Comparison of ENCODE assay signal across 13 mouse cellular contexts in genomic region chr1:12405391-12406270, GRCm38 (mm10).
DNase-seq lines count a peak whose midpoint lies in the region; ATAC-seq and TF ChIP-seq lines count a peak whose summit lies in the region.
"Had no signal": no experiment of that assay in that cellular context is flagged by ENCODE, and none has a peak within 500 bp of the region (broad histone marks: within the 10 kb centered on the region; RNA-seq: fewer than 3 reads in every experiment).

No protein-coding gene starts in this region.

- 59% methylated on average over 4 of the region's 4 CpGs for WGBS in kidney, postnatal 0 days
- 58% methylated on average over 4 of the region's 4 CpGs for WGBS in kidney, embryonic 16.5 days
- WGBS in heart, embryonic 11.5 days (ENCODE audit: insufficient replicate concordance) = 28% methylated on average over 4 of the region's 4 CpGs
- 20% methylated on average over 4 of the region's 4 CpGs for WGBS in lung, postnatal 0 days
- 87% methylated on average over 4 of the region's 4 CpGs for WGBS in forebrain, embryonic 13.5 days

- peak; percentile 65; the same call in 1 of the 2 replicates for TF ChIP-seq EP300 in lung, postnatal 0 days (IDR thresholded peaks at IDR 0.05)

- TF ChIP-seq CTCF in kidney, postnatal 0 days (IDR thresholded peaks at IDR 0.05; ENCODE audit: low read depth) = no peak
- no peak for TF ChIP-seq CTCF in lung, postnatal 0 days (IDR thresholded peaks at IDR 0.05)

- H3K36me3 ChIP-seq in kidney, postnatal 0 days (ENCODE audit: insufficient read depth, low read length) = no peaks in the 10 kb centered on the region
- H3K36me3 ChIP-seq in kidney, embryonic 16.5 days (ENCODE audit: insufficient read depth, low read length) = no peaks in the 10 kb centered on the region
- no peaks in the 10 kb centered on the region for H3K36me3 ChIP-seq in heart, embryonic 11.5 days (ENCODE audit: control insufficient read depth, insufficient read depth, low read length)
- H3K36me3 ChIP-seq in lung, postnatal 0 days (ENCODE audit: insufficient read depth, low read length) = no peaks in the 10 kb centered on the region
- H3K36me3 ChIP-seq in forebrain, embryonic 13.5 days (ENCODE audit: poor library complexity, severe bottlenecking) = no peaks in the 10 kb centered on the region
- H3K36me3 ChIP-seq: lung, embryonic 15.5 days had no signal

- no peak overlapping the region for H3K9ac ChIP-seq in kidney, postnatal 0 days (ENCODE audit: low read depth, low read length)
- no peak overlapping the region for H3K9ac ChIP-seq in kidney, embryonic 16.5 days (replicated peaks; ENCODE audit: low read length)
- H3K9ac ChIP-seq in heart, embryonic 11.5 days (ENCODE audit: low read depth, low read length) = no peak overlapping the region
- H3K9ac ChIP-seq in lung, postnatal 0 days (replicated peaks; ENCODE audit: low read depth) = no peak overlapping the region
- no peak overlapping the region for H3K9ac ChIP-seq in forebrain, embryonic 13.5 days
- H3K9ac ChIP-seq: lung, embryonic 15.5 days had no signal

- no peaks in the 10 kb centered on the region for H3K27me3 ChIP-seq in kidney, postnatal 0 days (ENCODE audit: insufficient read depth, low read length)
- peaks cover 4% of the 10 kb centered on the region; the same call in 1 of the 2 replicates for H3K27me3 ChIP-seq in kidney, embryonic 16.5 days (ENCODE audit: insufficient read depth, low read length)
- H3K27me3 ChIP-seq in heart, embryonic 11.5 days (ENCODE audit: control insufficient read depth, insufficient read depth, low read length) = no peaks in the 10 kb centered on the region
- H3K27me3 ChIP-seq in lung, postnatal 0 days (replicated peaks; ENCODE audit: insufficient read depth, low read length) = no peaks in the 10 kb centered on the region
- peaks cover 40% of the 10 kb centered on the region for H3K27me3 ChIP-seq in forebrain, embryonic 13.5 days
- H3K27me3 ChIP-seq: lung, embryonic 15.5 days had no signal

- H3K4me1 ChIP-seq in kidney, postnatal 0 days (replicated peaks; ENCODE audit: insufficient read depth, low read length) = no peaks in the 10 kb centered on the region
- no peaks in the 10 kb centered on the region for H3K4me1 ChIP-seq in kidney, embryonic 16.5 days (ENCODE audit: insufficient read depth, low read length)
- H3K4me1 ChIP-seq in heart, embryonic 11.5 days (ENCODE audit: control insufficient read depth, insufficient read depth, low read length) = no peaks in the 10 kb centered on the region
- no peaks in the 10 kb centered on the region for H3K4me1 ChIP-seq in lung, postnatal 0 days (ENCODE audit: insufficient read depth, low read depth, low read length)
- no peaks in the 10 kb centered on the region; the same call in 1 of the 2 replicates for H3K4me1 ChIP-seq in forebrain, embryonic 13.5 days

- H3K27ac ChIP-seq in kidney, postnatal 0 days = no peak overlapping the region
- no peak overlapping the region for H3K27ac ChIP-seq in kidney, embryonic 16.5 days (ENCODE audit: low read length)
- peak overlapping the region; percentile 7; the same call in 1 of the 2 replicates for H3K27ac ChIP-seq in heart, embryonic 11.5 days (ENCODE audit: low read depth, low read length)
- no peak overlapping the region for H3K27ac ChIP-seq in lung, postnatal 0 days (ENCODE audit: low read length)
- no peak overlapping the region for H3K27ac ChIP-seq in forebrain, embryonic 13.5 days
- H3K27ac ChIP-seq: lung, embryonic 15.5 days had no signal

- peak; percentile 48 for DNase-seq in kidney, postnatal 0 days (ENCODE audit: low spot score)
- peak; percentile 16 for DNase-seq in gonadal fat pad, adult 2 months (ENCODE audit: low read depth)
- peak; percentile 85 for DNase-seq in lung, postnatal 0 days (ENCODE audit: low spot score)
- DNase-seq in testis, postnatal 14 days (ENCODE audit: low spot score) = no peak
- DNase-seq: cerebellum, postnatal 10 days; gastrocnemius, postnatal 36 days; spleen, adult 18-20 months; thymus, adult 2 months had no signal

- no peak for ATAC-seq in kidney, postnatal 0 days (replicated peaks; ENCODE audit: low FRiP score, low read depth)
- no peak for ATAC-seq in kidney, embryonic 16.5 days (ENCODE audit: low FRiP score, low TSS enrichment)
- 0 out of 2 replicates have a peak, but pooled peaks have one; percentile 71 for ATAC-seq in heart, embryonic 11.5 days (replicated peaks; ENCODE audit: insufficient number of reproducible peaks, low FRiP score, low TSS enrichment)
- ATAC-seq in lung, postnatal 0 days = peak; percentile 75
- no peak for ATAC-seq in forebrain, embryonic 13.5 days
- ATAC-seq: activated CD4-positive, CD25-positive, alpha-beta regulatory T cell, adult 4 months had no signal

- H3K4me3 ChIP-seq in kidney, postnatal 0 days (replicated peaks; ENCODE audit: low read depth, low read length) = no peak overlapping the region
- no peak overlapping the region for H3K4me3 ChIP-seq in kidney, embryonic 16.5 days (ENCODE audit: low read length)
- H3K4me3 ChIP-seq in heart, embryonic 11.5 days (ENCODE audit: low read depth, low read length) = no peak overlapping the region
- H3K4me3 ChIP-seq in lung, postnatal 0 days (ENCODE audit: low read depth, low read length) = no peak overlapping the region
- no peak overlapping the region for H3K4me3 ChIP-seq in forebrain, embryonic 13.5 days
- H3K4me3 ChIP-seq: lung, embryonic 15.5 days had no signal

- no peak overlapping the region for H3K4me2 ChIP-seq in kidney, postnatal 0 days (ENCODE audit: low read length)
- H3K4me2 ChIP-seq in kidney, embryonic 16.5 days (replicated peaks; ENCODE audit: low read depth, low read length) = no peak overlapping the region
- H3K4me2 ChIP-seq in heart, embryonic 11.5 days = no peak overlapping the region
- no peak overlapping the region for H3K4me2 ChIP-seq in lung, postnatal 0 days (replicated peaks; ENCODE audit: low read depth, low read length)
- H3K4me2 ChIP-seq in forebrain, embryonic 13.5 days = no peak overlapping the region
- H3K4me2 ChIP-seq: lung, embryonic 15.5 days had no signal

- no peaks in the 10 kb centered on the region for H3K9me3 ChIP-seq in kidney, postnatal 0 days (replicated peaks; ENCODE audit: low read length)
- no peaks in the 10 kb centered on the region for H3K9me3 ChIP-seq in kidney, embryonic 16.5 days (ENCODE audit: low read length)
- no peaks in the 10 kb centered on the region for H3K9me3 ChIP-seq in heart, embryonic 11.5 days (replicated peaks; ENCODE audit: control insufficient read depth, low read length)
- no peaks in the 10 kb centered on the region for H3K9me3 ChIP-seq in lung, postnatal 0 days (ENCODE audit: low read length)
- no peaks in the 10 kb centered on the region for H3K9me3 ChIP-seq in forebrain, embryonic 13.5 days (replicated peaks)
- H3K9me3 ChIP-seq: lung, embryonic 15.5 days had no signal

Comparison
In these comparisons a context has a peak if more than half of its experiments do, and no peak if none do; other contexts are left out.
1. ATAC-seq: peak in heart, embryonic 11.5 days (single experiment) and lung, postnatal 0 days (single experiment); none in kidney, postnatal 0 days (single experiment), kidney, embryonic 16.5 days (single experiment) and forebrain, embryonic 13.5 days (single experiment).